Mouse (Mus musculus): Measurements from ENCODE around the gene Myo5a. TPM values are rescaled to one million over a fixed set of nuclear protein-coding genes. Genes with fewer than 3 reads are reported as not detected.

The Myo5a gene
- polyA plus RNA-seq, 1 experiment from 2014 or later = 1.6 TPM

DNA sequence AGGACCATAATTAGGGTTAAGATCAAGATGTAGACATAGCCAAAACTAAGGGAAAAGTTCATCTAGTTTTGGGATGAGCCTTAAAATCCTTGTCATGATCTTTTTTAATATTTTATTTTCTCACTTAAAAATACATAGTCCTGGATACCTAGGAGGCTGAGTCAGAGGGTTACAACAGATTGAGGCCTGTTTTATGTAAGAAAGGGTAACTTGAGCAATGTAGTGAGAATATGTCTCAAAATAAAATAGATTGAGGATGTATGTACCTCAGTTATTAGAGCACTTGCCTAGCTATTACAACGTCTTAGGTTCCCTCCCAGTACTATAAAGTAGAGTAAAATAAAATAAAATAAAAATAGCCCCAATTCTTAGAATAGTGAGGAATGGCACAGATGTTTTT, 21.3 kb downstream of the Myo5a start:
- no peaks in the 10 kb centered on the region for H3K4me1 ChIP-seq (ENCODE audit: control insufficient read depth, low read depth, low read length)
- H3K27ac ChIP-seq (ENCODE audit: low read length) = no peak overlapping the region
- H3K9me3 ChIP-seq (replicated peaks; ENCODE audit: control insufficient read depth, low read length) = no peaks in the 10 kb centered on the region
- H3K4me2 ChIP-seq (ENCODE audit: low read depth, low read length) = no peak overlapping the region
- no peak for ATAC-seq (ENCODE audit: low read depth)
- no peaks in the 10 kb centered on the region for H3K27me3 ChIP-seq (ENCODE audit: control insufficient read depth, insufficient read depth, low read depth, low read length)
- H3K36me3 ChIP-seq (ENCODE audit: control insufficient read depth, insufficient read depth) = no peaks in the 10 kb centered on the region
- WGBS (ENCODE audit: insufficient replicate concordance) = 56% methylated on average over 1 of the region's 1 CpGs
- H3K9ac ChIP-seq (ENCODE audit: low read depth, low read length) = no peak overlapping the region
- no peak overlapping the region for H3K4me3 ChIP-seq (ENCODE audit: low read depth, low read length)

DNA sequence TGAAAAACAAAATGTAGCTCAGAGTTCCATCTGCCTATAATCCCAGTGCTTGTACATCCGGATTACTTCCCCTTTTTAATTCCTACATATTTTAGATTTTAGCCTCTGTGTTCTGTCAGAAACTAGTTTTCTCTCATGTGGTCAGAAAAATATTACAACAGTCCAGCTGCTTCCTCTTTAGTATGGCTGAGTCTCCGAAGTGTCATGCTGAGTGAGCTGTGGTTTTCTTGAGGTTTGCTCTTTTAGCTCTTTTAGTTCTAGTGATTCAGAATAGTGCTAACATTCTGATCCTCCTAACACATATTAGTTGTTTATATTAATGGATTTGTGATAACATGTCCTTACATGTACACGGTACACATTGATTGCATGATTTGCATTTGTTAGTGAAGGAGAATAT, 23.9 kb downstream of the Myo5a start:
- no peaks in the 10 kb centered on the region for H3K9me3 ChIP-seq (replicated peaks; ENCODE audit: control insufficient read depth, low read length)
- H3K27ac ChIP-seq (ENCODE audit: low read length) = no peak overlapping the region
- H3K9ac ChIP-seq (ENCODE audit: low read depth, low read length) = no peak overlapping the region
- WGBS (ENCODE audit: insufficient replicate concordance) = 26% methylated on average over 3 of the region's 3 CpGs
- no peaks in the 10 kb centered on the region for H3K27me3 ChIP-seq (ENCODE audit: control insufficient read depth, insufficient read depth, low read depth, low read length)
- no peaks in the 10 kb centered on the region for H3K36me3 ChIP-seq (ENCODE audit: control insufficient read depth, insufficient read depth)
- no peak overlapping the region for H3K4me2 ChIP-seq (ENCODE audit: low read depth, low read length)
- no peak for ATAC-seq (ENCODE audit: low read depth)
- H3K4me1 ChIP-seq (ENCODE audit: control insufficient read depth, low read depth, low read length) = no peaks in the 10 kb centered on the region
- no peak overlapping the region for H3K4me3 ChIP-seq (ENCODE audit: low read depth, low read length)

DNA sequence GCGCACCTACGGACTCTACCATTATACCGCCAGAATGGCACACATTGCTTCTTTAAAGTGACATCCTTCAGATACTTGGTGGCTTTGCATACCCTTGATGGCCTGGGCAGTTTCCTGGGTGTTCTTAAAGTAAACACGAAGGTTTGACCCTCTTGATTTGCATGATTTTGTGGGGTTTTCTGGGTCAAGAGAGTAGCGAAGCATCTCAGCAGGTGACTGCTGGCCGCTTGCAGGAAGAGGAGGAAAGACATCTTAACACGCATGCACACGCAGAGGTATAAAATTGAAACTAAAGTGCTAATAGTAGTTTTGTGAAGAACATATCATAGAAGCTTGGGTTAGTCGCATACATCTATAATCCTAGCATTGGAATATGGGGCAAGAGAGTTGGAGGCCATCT, 28.1 kb downstream of the Myo5a start:
- Histone ChIP-seq H3K4me2 (ENCODE audit: low read depth, low read length) (no peak overlapping the region), H3K27me3 (ENCODE audit: control insufficient read depth, insufficient read depth, low read depth, low read length) (no peaks in the 10 kb centered on the region), H3K9ac (ENCODE audit: low read depth, low read length) (no peak overlapping the region), H3K9me3 (replicated peaks; ENCODE audit: control insufficient read depth, low read length) (no peaks in the 10 kb centered on the region), H3K4me1 (ENCODE audit: control insufficient read depth, low read depth, low read length) (no peaks in the 10 kb centered on the region), H3K4me3 (ENCODE audit: low read depth, low read length) (no peak overlapping the region), H3K36me3 (ENCODE audit: control insufficient read depth, insufficient read depth) (no peaks in the 10 kb centered on the region), H3K27ac (ENCODE audit: low read length) (no peak overlapping the region)
- ATAC-seq (ENCODE audit: low read depth) = no peak
- WGBS (ENCODE audit: insufficient replicate concordance) = 74% methylated on average over 9 of the region's 9 CpGs

- Histone ChIP-seq H3K27me3 (ENCODE audit: control insufficient read depth, insufficient read depth, low read depth, low read length) (no peaks in the 10 kb centered on the region), H3K4me1 (ENCODE audit: control insufficient read depth, low read depth, low read length) (no peaks in the 10 kb centered on the region), H3K27ac (ENCODE audit: low read length) (no peak overlapping the region), H3K9me3 (replicated peaks; ENCODE audit: control insufficient read depth, low read length) (no peaks in the 10 kb centered on the region), H3K9ac (ENCODE audit: low read depth, low read length) (no peak overlapping the region), H3K36me3 (ENCODE audit: control insufficient read depth, insufficient read depth) (no peaks in the 10 kb centered on the region), H3K4me2 (ENCODE audit: low read depth, low read length) (no peak overlapping the region), H3K4me3 (ENCODE audit: low read depth, low read length) (no peak overlapping the region)
- WGBS (ENCODE audit: insufficient replicate concordance) = 83% methylated on average over 8 of the region's 8 CpGs
- no peak for ATAC-seq (ENCODE audit: low read depth)
These were observed 29.5 kb downstream of the Myo5a start for GRCm38 (mm10) chr9:75100157-75100781.

DNA sequence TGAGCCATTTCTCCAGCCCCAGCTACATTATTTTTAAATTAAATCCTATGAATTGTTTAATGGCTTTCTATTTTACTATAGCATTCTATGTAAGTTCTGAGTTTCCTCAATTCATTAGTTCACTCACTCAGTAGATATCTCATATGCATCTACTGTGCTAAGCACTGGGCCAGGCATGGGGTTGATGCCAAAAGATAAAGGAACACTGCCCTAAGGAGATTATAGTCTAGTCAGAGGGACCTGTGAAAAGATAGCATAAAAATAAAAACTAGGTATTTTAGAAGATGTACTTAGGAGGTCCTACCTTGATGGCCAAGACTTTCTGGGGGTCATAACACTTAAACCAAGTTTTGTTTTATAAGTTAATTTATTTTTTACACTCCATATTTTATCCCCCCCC, 31.3 kb downstream of the Myo5a start:
- ATAC-seq (ENCODE audit: low read depth) = no peak
- Histone ChIP-seq H3K27me3 (ENCODE audit: control insufficient read depth, insufficient read depth, low read depth, low read length) (no peaks in the 10 kb centered on the region), H3K4me3 (ENCODE audit: low read depth, low read length) (no peak overlapping the region), H3K9ac (ENCODE audit: low read depth, low read length) (no peak overlapping the region), H3K36me3 (ENCODE audit: control insufficient read depth, insufficient read depth) (no peaks in the 10 kb centered on the region), H3K9me3 (replicated peaks; ENCODE audit: control insufficient read depth, low read length) (no peaks in the 10 kb centered on the region), H3K4me1 (ENCODE audit: control insufficient read depth, low read depth, low read length) (no peaks in the 10 kb centered on the region), H3K4me2 (ENCODE audit: low read depth, low read length) (no peak overlapping the region), H3K27ac (ENCODE audit: low read length) (no peak overlapping the region)

DNA sequence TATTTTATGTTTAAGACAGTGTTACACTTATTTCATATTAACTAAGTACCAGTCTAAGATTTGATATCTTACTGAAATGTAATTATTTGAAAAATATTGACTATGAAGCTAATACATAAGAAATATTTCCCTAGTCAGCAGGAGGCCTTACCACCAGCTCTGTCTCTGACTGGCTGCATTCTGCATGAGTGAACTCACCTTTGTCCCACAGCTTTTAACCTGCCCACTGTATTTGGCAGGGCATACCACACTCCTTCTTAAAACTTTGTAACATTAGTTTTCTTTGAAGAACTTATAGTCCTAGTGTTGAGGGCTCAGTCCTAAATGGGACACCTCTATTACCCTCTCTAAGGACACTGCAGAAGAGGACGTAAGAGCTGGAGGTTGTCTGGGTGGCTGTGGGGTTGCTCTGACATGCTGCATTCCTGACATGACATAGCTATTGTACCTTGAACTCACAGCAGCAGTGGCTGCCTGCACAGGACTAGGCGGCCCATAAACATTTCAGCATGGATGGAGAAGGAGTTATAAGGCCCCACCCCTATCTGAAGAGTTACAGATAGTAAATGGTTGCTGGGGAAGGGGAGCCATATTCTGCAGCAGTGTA, 45.9 kb downstream of the Myo5a start:
- ATAC-seq (ENCODE audit: low read depth) = no peak
- Histone ChIP-seq H3K4me3 (ENCODE audit: low read depth, low read length) (no peak overlapping the region), H3K9ac (ENCODE audit: low read depth, low read length) (no peak overlapping the region), H3K27me3 (ENCODE audit: control insufficient read depth, insufficient read depth, low read depth, low read length) (no peaks in the 10 kb centered on the region), H3K36me3 (ENCODE audit: control insufficient read depth, insufficient read depth) (no peaks in the 10 kb centered on the region), H3K4me2 (ENCODE audit: low read depth, low read length) (no peak overlapping the region), H3K27ac (ENCODE audit: low read length) (no peak overlapping the region), H3K4me1 (ENCODE audit: control insufficient read depth, low read depth, low read length) (no peaks in the 10 kb centered on the region), H3K9me3 (replicated peaks; ENCODE audit: control insufficient read depth, low read length) (no peaks in the 10 kb centered on the region)
- WGBS (ENCODE audit: insufficient replicate concordance) = 65% methylated on average over 2 of the region's 2 CpGs

DNA sequence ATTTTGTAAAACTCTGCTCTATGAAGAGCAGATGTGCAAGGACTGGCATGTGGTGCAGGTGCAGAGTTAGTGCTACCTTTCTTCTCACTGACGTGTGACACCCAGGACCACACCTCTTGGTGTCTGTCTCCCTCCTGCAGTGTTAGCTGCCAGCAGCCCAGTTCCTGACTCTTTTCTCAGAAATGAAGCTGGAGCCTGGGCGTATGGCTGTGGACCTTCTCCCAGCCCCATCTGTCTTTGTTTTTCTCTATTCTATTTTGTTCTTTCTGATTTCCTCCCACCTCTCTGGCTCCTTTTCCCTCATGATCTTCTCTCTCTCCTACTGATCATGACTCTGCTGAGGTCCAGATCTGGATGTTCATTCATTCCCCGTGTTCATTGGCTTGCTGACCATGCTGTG, 50.3 kb downstream of the Myo5a start:
- WGBS (ENCODE audit: insufficient replicate concordance) = 62% methylated on average over 3 of the region's 3 CpGs
- Histone ChIP-seq H3K27me3 (ENCODE audit: control insufficient read depth, insufficient read depth, low read depth, low read length) (no peaks in the 10 kb centered on the region), H3K4me2 (ENCODE audit: low read depth, low read length) (no peak overlapping the region), H3K4me1 (ENCODE audit: control insufficient read depth, low read depth, low read length) (no peaks in the 10 kb centered on the region), H3K9ac (ENCODE audit: low read depth, low read length) (no peak overlapping the region), H3K4me3 (ENCODE audit: low read depth, low read length) (no peak overlapping the region), H3K36me3 (ENCODE audit: control insufficient read depth, insufficient read depth) (no peaks in the 10 kb centered on the region), H3K9me3 (replicated peaks; ENCODE audit: control insufficient read depth, low read length) (no peaks in the 10 kb centered on the region), H3K27ac (ENCODE audit: low read length) (no peak overlapping the region)
- no peak for ATAC-seq (ENCODE audit: low read depth)

DNA sequence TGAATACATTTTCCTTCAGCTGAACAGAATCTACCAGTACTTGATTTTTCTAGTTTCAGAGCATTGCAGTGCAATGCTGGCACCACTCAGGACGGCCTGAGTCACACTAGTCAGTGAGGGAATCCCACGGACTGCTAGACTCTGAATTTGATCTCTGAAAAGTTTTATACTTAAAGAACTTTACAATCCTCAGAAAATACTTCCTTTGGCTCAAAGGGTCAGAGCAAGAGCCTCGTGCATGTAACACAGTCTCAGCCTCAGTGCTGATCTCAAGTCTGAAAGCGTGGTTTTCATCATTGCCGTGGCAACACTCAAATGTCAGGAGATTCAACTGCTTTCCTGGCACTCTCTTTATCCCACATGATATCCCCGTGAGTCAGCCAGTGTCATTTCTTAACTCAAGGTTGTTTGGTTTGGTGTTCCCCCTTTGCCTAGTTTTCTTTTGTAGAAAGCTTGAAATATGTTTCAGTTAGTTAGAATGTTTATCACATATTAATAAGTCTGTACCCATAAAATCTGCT, 53.4 kb downstream of the Myo5a start:
- Histone ChIP-seq H3K27me3 (ENCODE audit: control insufficient read depth, insufficient read depth, low read depth, low read length) (no peaks in the 10 kb centered on the region), H3K36me3 (ENCODE audit: control insufficient read depth, insufficient read depth) (no peaks in the 10 kb centered on the region), H3K4me1 (ENCODE audit: control insufficient read depth, low read depth, low read length) (no peaks in the 10 kb centered on the region), H3K4me3 (ENCODE audit: low read depth, low read length) (no peak overlapping the region), H3K9me3 (replicated peaks; ENCODE audit: control insufficient read depth, low read length) (no peaks in the 10 kb centered on the region), H3K27ac (ENCODE audit: low read length) (no peak overlapping the region), H3K4me2 (ENCODE audit: low read depth, low read length) (no peak overlapping the region), H3K9ac (ENCODE audit: low read depth, low read length) (no peak overlapping the region)
- no peak for ATAC-seq (ENCODE audit: low read depth)
- WGBS (ENCODE audit: insufficient replicate concordance) = 60% methylated on average over 6 of the region's 6 CpGs

DNA sequence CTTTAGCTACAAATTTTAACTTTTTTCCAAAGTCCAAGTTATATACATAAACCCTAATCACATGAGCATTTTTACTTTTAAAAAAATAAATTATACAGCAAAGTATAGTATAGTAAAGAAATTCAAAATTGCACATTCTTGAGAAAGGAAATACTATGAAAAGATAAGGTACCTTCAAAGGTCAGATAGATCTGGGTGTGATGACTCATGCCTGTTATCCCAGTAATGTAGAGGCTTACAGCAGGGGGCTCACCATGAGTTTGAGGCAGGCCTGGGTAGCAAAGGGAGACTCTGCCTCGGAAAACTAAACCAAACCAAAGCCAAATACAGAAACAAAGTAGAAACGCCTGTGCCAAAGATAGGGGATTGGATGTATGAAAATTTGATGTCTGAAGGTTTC, 59.7 kb downstream of the Myo5a start:
- H3K4me1 ChIP-seq (ENCODE audit: control insufficient read depth, low read depth, low read length) = no peaks in the 10 kb centered on the region
- H3K27ac ChIP-seq (ENCODE audit: low read length) = no peak overlapping the region
- 49% methylated on average over 2 of the region's 2 CpGs for WGBS (ENCODE audit: insufficient replicate concordance)
- H3K9ac ChIP-seq (ENCODE audit: low read depth, low read length) = no peak overlapping the region
- no peaks in the 10 kb centered on the region for H3K36me3 ChIP-seq (ENCODE audit: control insufficient read depth, insufficient read depth)
- H3K27me3 ChIP-seq (ENCODE audit: control insufficient read depth, insufficient read depth, low read depth, low read length) = no peaks in the 10 kb centered on the region
- H3K4me2 ChIP-seq (ENCODE audit: low read depth, low read length) = no peak overlapping the region
- no peak for ATAC-seq (ENCODE audit: low read depth)
- no peaks in the 10 kb centered on the region for H3K9me3 ChIP-seq (replicated peaks; ENCODE audit: control insufficient read depth, low read length)
- no peak overlapping the region for H3K4me3 ChIP-seq (ENCODE audit: low read depth, low read length)
